Mouse (Mus musculus) CH12.LX (cell line): ENCODE data around the gene Pcdh11x.

Experiments used
- BHLHE40 ChIP-seq: IDR thresholded peaks from 2 replicates; pipeline ENCODE4 v1.6.1; 2011; ENCODE audit warnings: mild to moderate bottlenecking, low read depth, low read length, improper control_type of control experiment
- CTCF ChIP-seq, 2 experiments: IDR thresholded peaks in 1 of 2; conservative IDR thresholded peaks in 1 of 2; 2 replicates each; pipeline ENCODE4 v1.5.1; 2011 to 2012; ENCODE audit warnings: low read depth in 2 of 2, low read length in 2 of 2, improper control_type of control experiment in 1 of 2, inconsistent platforms in 1 of 2, mild to moderate bottlenecking in 1 of 2, moderate library complexity in 1 of 2
- ELF1 ChIP-seq: IDR thresholded peaks from 2 replicates; pipeline ENCODE4 v1.6.1; 2014; ENCODE audit warnings: low read depth, mild to moderate bottlenecking, inconsistent platforms, low read length, improper control_type of control experiment
- EP300 ChIP-seq: IDR thresholded peaks from 2 replicates; pipeline ENCODE4 v1.6.1; 2011; ENCODE audit warnings: low read length, improper control_type of control experiment
- MAFK ChIP-seq: IDR thresholded peaks from 2 replicates; pipeline ENCODE4 v1.6.1; 2011; ENCODE audit warnings: low read length, improper control_type of control experiment; ENCODE audit not compliant: insufficient replicate concordance
- MAX ChIP-seq: IDR thresholded peaks from 2 replicates; pipeline ENCODE4 v1.6.1; 2011; ENCODE audit warnings: low read length, improper control_type of control experiment
- MEF2A ChIP-seq: IDR thresholded peaks from 2 replicates; pipeline ENCODE4 v1.6.1; 2014; ENCODE audit warnings: low read depth, mild to moderate bottlenecking, inconsistent platforms, low read length, improper control_type of control experiment, borderline replicate concordance
- MYC ChIP-seq: IDR thresholded peaks from 2 replicates; pipeline ENCODE4 v1.6.1; 2011; ENCODE audit warnings: low read depth, mild to moderate bottlenecking, improper control_type of control experiment, low read length
- NRF1 ChIP-seq: IDR thresholded peaks from 2 replicates; pipeline ENCODE4 v1.6.1; 2014; ENCODE audit warnings: low read depth, mild to moderate bottlenecking, inconsistent platforms, low read length, improper control_type of control experiment, moderate library complexity
- POLR2A ChIP-seq: IDR thresholded peaks from 2 replicates; pipeline ENCODE4 v1.6.1; 2011; ENCODE audit warnings: low read depth, mild to moderate bottlenecking, improper control_type of control experiment, low read length
- SMC3 ChIP-seq: IDR thresholded peaks from 2 replicates; pipeline ENCODE4 v1.6.1; 2011; ENCODE audit warnings: low read depth, low read length, improper control_type of control experiment
- TBP ChIP-seq: conservative IDR thresholded peaks from 2 replicates; pipeline ENCODE4 v1.6.1; 2011; ENCODE audit warnings: low read depth, low read length, improper control_type of control experiment
- TCF12 ChIP-seq: IDR thresholded peaks from 2 replicates; pipeline ENCODE4 v1.6.1; 2014; ENCODE audit warnings: low read depth, mild to moderate bottlenecking, inconsistent platforms, low read length, improper control_type of control experiment
- USF2 ChIP-seq: conservative IDR thresholded peaks from 2 replicates; pipeline ENCODE4 v1.6.1; 2011; ENCODE audit warnings: low read depth, low read length, improper control_type of control experiment

DNA sequence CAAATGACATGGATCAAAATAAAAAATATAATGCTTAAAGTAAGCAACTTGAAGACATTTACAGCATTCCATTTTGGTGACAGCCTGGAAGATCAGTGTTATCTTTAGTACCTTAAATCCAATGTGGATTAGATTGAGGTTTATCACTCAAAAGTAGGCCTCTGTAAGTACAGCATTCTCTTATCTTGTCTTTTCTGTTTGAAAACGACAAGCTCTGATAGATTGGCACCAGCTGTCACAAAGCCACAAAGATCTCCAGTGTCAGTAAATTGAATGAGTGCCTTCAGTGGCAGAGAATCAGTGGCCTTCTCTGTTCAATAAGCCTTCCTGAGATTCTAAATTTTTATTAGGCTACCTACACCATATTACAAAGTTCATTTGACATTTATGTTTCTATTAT is 445.7 kb downstream of the Pcdh11x start:
- no peak for TF ChIP-seq CTCF (conservative IDR thresholded peaks at IDR 0.05 in 1 of 2, IDR thresholded peaks at IDR 0.05 in 1 of 2; ENCODE audit: low read depth in 2 of 2, low read length in 2 of 2)
- TF ChIP-seq EP300 = no peak
- no peak for TF ChIP-seq ELF1
- TF ChIP-seq MEF2A = no peak
- TF ChIP-seq TCF12 = no peak
- no peak for TF ChIP-seq MYC
- TF ChIP-seq NRF1 = no peak
- no peak for TF ChIP-seq SMC3
- TF ChIP-seq TBP = no peak
- TF ChIP-seq POLR2A = no peak
- no peak for TF ChIP-seq BHLHE40
- TF ChIP-seq MAFK = no peak
- no peak for TF ChIP-seq MAX
- TF ChIP-seq USF2 = no peak
